Mouse (Mus musculus): ENCODE results near the gene Nphp4. TPM values are rescaled to one million over a fixed set of nuclear protein-coding genes. Genes with fewer than 3 reads are reported as not detected.
"Not testable (repeated sequence)": the region's sequence is repeated elsewhere in the genome, so short reads cannot be mapped to it uniquely, and the experiment has no call there.

The Nphp4 gene
- polyA plus RNA-seq, 1 experiment, result 2.3 TPM

GRCm38 (mm10) chr4:152554421-152554820 is 77.9 kb downstream of the Nphp4 start:
- Histone ChIP-seq H3K4me3 (no peak overlapping the region), H3K27me3 (ENCODE audit: control insufficient read depth, insufficient read depth, insufficient read length) (no peaks in the 10 kb centered on the region), H3K79me2 (ENCODE audit: control insufficient read depth, insufficient read depth) (no peaks in the 10 kb centered on the region), H3ac (ENCODE audit: control insufficient read depth, insufficient read length) (no peak overlapping the region), H3K36me3 (ENCODE audit: control insufficient read depth, insufficient read depth) (no peaks in the 10 kb centered on the region), H3K4me2 (ENCODE audit: low read depth) (no peak overlapping the region)
- no peak for TF ChIP-seq MYOD1 (IDR thresholded peaks at IDR 0.05; ENCODE audit: control insufficient read depth in 1 of 3, insufficient read length in 2 of 3, low read depth in 2 of 3)
- TF ChIP-seq MAX (IDR thresholded peaks at IDR 0.05; ENCODE audit: low read depth), result no peak
- TF ChIP-seq E2F4 (IDR thresholded peaks at IDR 0.05; ENCODE audit: insufficient read depth), result no peak
- TF ChIP-seq MYOG (IDR thresholded peaks at IDR 0.05; ENCODE audit: control insufficient read depth in 1 of 3, insufficient read depth in 1 of 3, insufficient read length in 2 of 3, low read depth in 2 of 3), result no peak
- no peak for TF ChIP-seq SRF (IDR thresholded peaks at IDR 0.05; ENCODE audit: control insufficient read depth, insufficient read length, low read depth)
- TF ChIP-seq POLR2A (IDR thresholded peaks at IDR 0.05; ENCODE audit: insufficient read length, low read depth), result no peak
- no peak for TF ChIP-seq REST (IDR thresholded peaks at IDR 0.05; ENCODE audit: insufficient read depth, insufficient read length)
- no peak for TF ChIP-seq CEBPB (IDR thresholded peaks at IDR 0.05; ENCODE audit: insufficient read depth, poor library complexity, severe bottlenecking)
- TF ChIP-seq POLR2AphosphoS2 (IDR thresholded peaks at IDR 0.05; ENCODE audit: insufficient read length, low read depth), result no peak

- not testable (repeated sequence) for H3K27me3 ChIP-seq (ENCODE audit: control insufficient read depth, insufficient read depth, insufficient read length); H3ac ChIP-seq (ENCODE audit: control insufficient read depth, insufficient read length); H3K79me2 ChIP-seq (ENCODE audit: control insufficient read depth, insufficient read depth); H3K4me2 ChIP-seq (ENCODE audit: low read depth); H3K36me3 ChIP-seq (ENCODE audit: control insufficient read depth, insufficient read depth); H3K4me3 ChIP-seq
Measured at GRCm38 (mm10) chr4:152555806-152556205, 79.3 kb downstream of the Nphp4 start.

- no peak overlapping the region for H3K4me2 ChIP-seq (ENCODE audit: low read depth)
- H3ac ChIP-seq (ENCODE audit: control insufficient read depth, insufficient read length), result no peak overlapping the region
- no peak overlapping the region for H3K4me3 ChIP-seq
- TF ChIP-seq MYOG (IDR thresholded peaks at IDR 0.05; ENCODE audit: control insufficient read depth in 1 of 3, insufficient read depth in 1 of 3, insufficient read length in 2 of 3, low read depth in 2 of 3) (no peak), SRF (IDR thresholded peaks at IDR 0.05; ENCODE audit: control insufficient read depth, insufficient read length, low read depth) (no peak), MYOD1 (IDR thresholded peaks at IDR 0.05; ENCODE audit: control insufficient read depth in 1 of 3, insufficient read length in 2 of 3, low read depth in 2 of 3) (no peak), POLR2A (IDR thresholded peaks at IDR 0.05; ENCODE audit: insufficient read length, low read depth) (no peak), CEBPB (IDR thresholded peaks at IDR 0.05; ENCODE audit: insufficient read depth, poor library complexity, severe bottlenecking) (no peak), MAX (IDR thresholded peaks at IDR 0.05; ENCODE audit: low read depth) (no peak), TCF3 (IDR thresholded peaks at IDR 0.05; ENCODE audit: insufficient read length, low read depth) (no peak), USF1 (IDR thresholded peaks at IDR 0.05; ENCODE audit: low read depth) (no peak), E2F4 (IDR thresholded peaks at IDR 0.05; ENCODE audit: insufficient read depth) (no peak)
- H3K27me3 ChIP-seq (ENCODE audit: control insufficient read depth, insufficient read depth, insufficient read length), result no peaks in the 10 kb centered on the region
- no peaks in the 10 kb centered on the region for H3K36me3 ChIP-seq (ENCODE audit: control insufficient read depth, insufficient read depth)
- no peaks in the 10 kb centered on the region for H3K79me2 ChIP-seq (ENCODE audit: control insufficient read depth, insufficient read depth)
Measured at GRCm38 (mm10) chr4:152558246-152558645, 81.7 kb downstream of the Nphp4 start.

GRCm38 (mm10) chr4:152568006-152568405 is 91.5 kb downstream of the Nphp4 start:
- Histone ChIP-seq H3K79me2 (ENCODE audit: control insufficient read depth, insufficient read depth) (no peaks in the 10 kb centered on the region), H3K36me3 (ENCODE audit: control insufficient read depth, insufficient read depth) (no peaks in the 10 kb centered on the region), H3ac (ENCODE audit: control insufficient read depth, insufficient read length) (no peak overlapping the region), H3K27me3 (ENCODE audit: control insufficient read depth, insufficient read depth, insufficient read length) (no peaks in the 10 kb centered on the region), H3K4me3 (no peak overlapping the region), H3K4me2 (ENCODE audit: low read depth) (no peak overlapping the region)
- TF ChIP-seq TCF12 (IDR thresholded peaks at IDR 0.05; ENCODE audit: insufficient read depth, poor library complexity, severe bottlenecking) (no peak), POLR2A (IDR thresholded peaks at IDR 0.05; ENCODE audit: insufficient read length, low read depth) (no peak), USF1 (IDR thresholded peaks at IDR 0.05; ENCODE audit: low read depth) (no peak), MAX (IDR thresholded peaks at IDR 0.05; ENCODE audit: low read depth) (no peak)

- Histone ChIP-seq H3K4me2 (ENCODE audit: low read depth) (no peak overlapping the region), H3K4me3 (no peak overlapping the region), H3K79me2 (ENCODE audit: control insufficient read depth, insufficient read depth) (no peaks in the 10 kb centered on the region), H3ac (ENCODE audit: control insufficient read depth, insufficient read length) (no peak overlapping the region), H3K36me3 (ENCODE audit: control insufficient read depth, insufficient read depth) (no peaks in the 10 kb centered on the region), H3K27me3 (ENCODE audit: control insufficient read depth, insufficient read depth, insufficient read length) (no peaks in the 10 kb centered on the region)
- TF ChIP-seq MAX (IDR thresholded peaks at IDR 0.05; ENCODE audit: low read depth) (no peak), POLR2A (IDR thresholded peaks at IDR 0.05; ENCODE audit: insufficient read length, low read depth) (no peak), USF1 (IDR thresholded peaks at IDR 0.05; ENCODE audit: low read depth) (no peak), POLR2AphosphoS2 (IDR thresholded peaks at IDR 0.05; ENCODE audit: insufficient read length, low read depth) (no peak), CEBPB (IDR thresholded peaks at IDR 0.05; ENCODE audit: insufficient read depth, poor library complexity, severe bottlenecking) (no peak), TCF3 (IDR thresholded peaks at IDR 0.05; ENCODE audit: insufficient read length, low read depth) (no peak), TCF12 (IDR thresholded peaks at IDR 0.05; ENCODE audit: insufficient read depth, poor library complexity, severe bottlenecking) (no peak), MYOD1 (IDR thresholded peaks at IDR 0.05; ENCODE audit: control insufficient read depth in 1 of 3, insufficient read length in 2 of 3, low read depth in 2 of 3) (no peak), MYOG (IDR thresholded peaks at IDR 0.05; ENCODE audit: control insufficient read depth in 1 of 3, insufficient read depth in 1 of 3, insufficient read length in 2 of 3, low read depth in 2 of 3) (no peak), E2F4 (IDR thresholded peaks at IDR 0.05; ENCODE audit: insufficient read depth) (no peak), SRF (IDR thresholded peaks at IDR 0.05; ENCODE audit: control insufficient read depth, insufficient read length, low read depth) (no peak)
Measured at GRCm38 (mm10) chr4:152568662-152569395, 92.3 kb downstream of the Nphp4 start.

All from myocyte (in vitro differentiated cells).